Mouse (Mus musculus) kidney, embryonic 15.5 days (tissue): ENCODE results near the gene Fam189a2. TPM values are rescaled to one million over a fixed set of nuclear protein-coding genes. Genes with fewer than 3 reads are reported as not detected.

Experiments used
- ATAC-seq: fragments of 200-750 bp; cut with Nextera tagmentation; replicated peaks from 2 replicates; pipeline ENCODE4 v1.8.0; 2017; ENCODE audit warnings: moderate TSS enrichment; ENCODE audit not compliant: low FRiP score
- H3K27ac ChIP-seq: fragments of 300-500 bp; sonication (generic); 2 replicates; pipeline ENCODE4 v1.5.1; 2015; ENCODE audit warnings: mild to moderate bottlenecking, inconsistent platforms
- H3K27me3 ChIP-seq: fragments of 300-500 bp; sonication (generic); 2 replicates; pipeline ENCODE4 v1.6.1; 2015; ENCODE audit warnings: inconsistent platforms
- H3K36me3 ChIP-seq: fragments of 300-500 bp; sonication (generic); 2 replicates; pipeline ENCODE4 v1.6.1; 2015; ENCODE audit warnings: inconsistent platforms
- H3K4me1 ChIP-seq: fragments of 300-500 bp; sonication (generic); 2 replicates; pipeline ENCODE4 v1.6.1; 2015; ENCODE audit warnings: inconsistent platforms
- H3K4me2 ChIP-seq: fragments of 300-500 bp; sonication (generic); 2 replicates; pipeline ENCODE4 v1.6.1; 2015; ENCODE audit warnings: moderate library complexity, mild to moderate bottlenecking, inconsistent platforms
- H3K4me3 ChIP-seq: fragments of 300-500 bp; sonication (generic); replicated peaks from 2 replicates; pipeline ENCODE4 v1.5.1; 2015; ENCODE audit warnings: mild to moderate bottlenecking, inconsistent platforms
- H3K9ac ChIP-seq: fragments of 300-500 bp; sonication (generic); 2 replicates; pipeline ENCODE4 v1.6.1; 2015; ENCODE audit warnings: mild to moderate bottlenecking, inconsistent platforms
- H3K9me3 ChIP-seq: fragments of 300-500 bp; sonication (generic); replicated peaks from 2 replicates; pipeline ENCODE4 v1.6.1; 2016; ENCODE audit warnings: inconsistent platforms
- WGBS: fragments of 180-500 bp; shearing (Covaris S2); methylation state at CpG from one replicate; pipeline ENCODE4 v1.1.7; 2015; ENCODE audit warnings: mixed read lengths; 5-methylcytosine and 5-hydroxymethylcytosine counted together
- polyA plus RNA-seq: library from polyadenylated mRNA; unstranded; fragments of >200 nt; fragmentation: Nextera tagmentation; extraction: Ambion mirVana; gene quantifications from 2 replicates; pipeline ENCODE4 v1.2.1, GENCODE M21; 2015

Fam189a2 gene
- polyA plus RNA-seq, 1 experiment from 2014 or later = 1.5 TPM

GRCm38 (mm10) chr19:24024131-24024530, 6.7 kb downstream of the Fam189a2 start:
- H3K27me3 ChIP-seq = peaks cover 6% of the 10 kb centered on the region; the same call in 1 of the 2 replicates
- H3K36me3 ChIP-seq = no peaks in the 10 kb centered on the region
- H3K4me2 ChIP-seq = no peak overlapping the region
- 76% methylated on average over 9 of the region's 9 CpGs for WGBS
- H3K27ac ChIP-seq = no peak overlapping the region
- no peak for ATAC-seq
- H3K4me1 ChIP-seq = no peaks in the 10 kb centered on the region
- no peak overlapping the region for H3K4me3 ChIP-seq
- H3K9ac ChIP-seq = no peak overlapping the region
- H3K9me3 ChIP-seq = no peaks in the 10 kb centered on the region

GRCm38 (mm10) chr19:24023351-24023750, 7.5 kb downstream of the Fam189a2 start:
- WGBS = 86% methylated on average over 7 of the region's 7 CpGs
- H3K27ac ChIP-seq = no peak overlapping the region
- H3K4me3 ChIP-seq = no peak overlapping the region
- no peak for ATAC-seq
- H3K4me2 ChIP-seq = no peak overlapping the region
- no peaks in the 10 kb centered on the region for H3K36me3 ChIP-seq
- no peak overlapping the region for H3K9ac ChIP-seq
- H3K27me3 ChIP-seq = no peaks in the 10 kb centered on the region
- H3K4me1 ChIP-seq = no peaks in the 10 kb centered on the region
- no peaks in the 10 kb centered on the region for H3K9me3 ChIP-seq

- 73% methylated on average over 3 of the region's 3 CpGs for WGBS
- H3K9me3 ChIP-seq = no peaks in the 10 kb centered on the region
- H3K4me3 ChIP-seq = no peak overlapping the region
- H3K9ac ChIP-seq = no peak overlapping the region
- no peaks in the 10 kb centered on the region for H3K36me3 ChIP-seq
- no peak overlapping the region for H3K4me2 ChIP-seq
- H3K27me3 ChIP-seq = no peaks in the 10 kb centered on the region
- ATAC-seq = no peak
- H3K27ac ChIP-seq = no peak overlapping the region
- H3K4me1 ChIP-seq = peaks cover 4% of the 10 kb centered on the region
Measured at GRCm38 (mm10) chr19:24022771-24023170, 8.0 kb downstream of the Fam189a2 start.

GRCm38 (mm10) chr19:24022301-24022700, 8.5 kb downstream of the Fam189a2 start:
- no peaks in the 10 kb centered on the region for H3K9me3 ChIP-seq
- H3K4me1 ChIP-seq = peaks cover 9% of the 10 kb centered on the region
- no peak for ATAC-seq
- H3K9ac ChIP-seq = no peak overlapping the region
- H3K4me3 ChIP-seq = no peak overlapping the region
- no peak overlapping the region for H3K27ac ChIP-seq
- no peaks in the 10 kb centered on the region for H3K27me3 ChIP-seq
- WGBS = 90% methylated on average over 6 of the region's 6 CpGs
- no peaks in the 10 kb centered on the region for H3K36me3 ChIP-seq
- no peak overlapping the region for H3K4me2 ChIP-seq

GRCm38 (mm10) chr19:24020736-24021135, 10.1 kb downstream of the Fam189a2 start:
- ATAC-seq = no peak
- H3K4me3 ChIP-seq = no peak overlapping the region
- H3K4me1 ChIP-seq = peaks cover 16% of the 10 kb centered on the region
- no peaks in the 10 kb centered on the region for H3K36me3 ChIP-seq
- H3K9ac ChIP-seq = no peak overlapping the region
- no peak overlapping the region for H3K4me2 ChIP-seq
- H3K27me3 ChIP-seq = no peaks in the 10 kb centered on the region
- H3K9me3 ChIP-seq = no peaks in the 10 kb centered on the region
- WGBS = 77% methylated on average over 3 of the region's 3 CpGs
- no peak overlapping the region for H3K27ac ChIP-seq

GRCm38 (mm10) chr19:24019609-24020008, 11.2 kb downstream of the Fam189a2 start:
- no peak overlapping the region for H3K4me2 ChIP-seq
- ATAC-seq = no peak
- H3K36me3 ChIP-seq = no peaks in the 10 kb centered on the region
- no peaks in the 10 kb centered on the region for H3K9me3 ChIP-seq
- H3K27ac ChIP-seq = no peak overlapping the region
- H3K9ac ChIP-seq = no peak overlapping the region
- H3K27me3 ChIP-seq = no peaks in the 10 kb centered on the region
- peaks cover 16% of the 10 kb centered on the region for H3K4me1 ChIP-seq
- 90% methylated on average over 9 of the region's 9 CpGs for WGBS
- no peak overlapping the region for H3K4me3 ChIP-seq

- Histone ChIP-seq H3K4me3 (no peak overlapping the region), H3K4me2 (no peak overlapping the region)
Measured at GRCm38 (mm10) chr19:24018396-24018795, 12.4 kb downstream of the Fam189a2 start.

GRCm38 (mm10) chr19:24017892-24018291, 12.9 kb downstream of the Fam189a2 start:
- WGBS = 49% methylated on average over 3 of the region's 3 CpGs
- H3K9ac ChIP-seq = no peak overlapping the region
- peak overlapping the region; percentile 66 for H3K27ac ChIP-seq

More at GRCm38 (mm10) chr19:24018396-24018795, 12.4 kb downstream of the Fam189a2 start:
- WGBS = 76% methylated on average over 3 of the region's 3 CpGs
- Histone ChIP-seq H3K4me1 (peaks cover 16% of the 10 kb centered on the region), H3K9ac (no peak overlapping the region), H3K9me3 (no peaks in the 10 kb centered on the region), H3K27ac (no peak overlapping the region), H3K27me3 (no peaks in the 10 kb centered on the region), H3K36me3 (no peaks in the 10 kb centered on the region)
- ATAC-seq = no peak

GRCm38 (mm10) chr19:24017427-24017826, 13.4 kb downstream of the Fam189a2 start:
- Histone ChIP-seq H3K4me3 (no peak overlapping the region), H3K4me2 (no peak overlapping the region), H3K4me1 (peaks cover 21% of the 10 kb centered on the region), H3K27me3 (no peaks in the 10 kb centered on the region), H3K27ac (peak overlapping the region; percentile 66), H3K9ac (no peak overlapping the region), H3K9me3 (no peaks in the 10 kb centered on the region), H3K36me3 (no peaks in the 10 kb centered on the region)
- 9% methylated on average over 1 of the region's 1 CpGs for WGBS
- peak; percentile 60 for ATAC-seq

More at GRCm38 (mm10) chr19:24017892-24018291, 12.9 kb downstream of the Fam189a2 start:
- H3K4me1 ChIP-seq = peaks cover 21% of the 10 kb centered on the region
- ATAC-seq = no peak
- no peaks in the 10 kb centered on the region for H3K36me3 ChIP-seq
- no peak overlapping the region for H3K4me3 ChIP-seq
- no peak overlapping the region for H3K4me2 ChIP-seq
- H3K27me3 ChIP-seq = no peaks in the 10 kb centered on the region
- no peaks in the 10 kb centered on the region for H3K9me3 ChIP-seq

GRCm38 (mm10) chr19:24016706-24017386, 14.0 kb downstream of the Fam189a2 start:
- no peak overlapping the region for H3K4me3 ChIP-seq
- H3K9me3 ChIP-seq = no peaks in the 10 kb centered on the region
- 60% methylated on average over 3 of the region's 3 CpGs for WGBS
- no peaks in the 10 kb centered on the region for H3K36me3 ChIP-seq
- H3K9ac ChIP-seq = no peak overlapping the region
- ATAC-seq = peak; percentile 40
- no peak overlapping the region for H3K4me2 ChIP-seq
- H3K27me3 ChIP-seq = no peaks in the 10 kb centered on the region
- H3K4me1 ChIP-seq = peaks cover 21% of the 10 kb centered on the region
- peak overlapping the region; percentile 66 for H3K27ac ChIP-seq

- 61% methylated on average over 3 of the region's 3 CpGs for WGBS
- Histone ChIP-seq H3K9ac (no peak overlapping the region), H3K4me3 (no peak overlapping the region), H3K27me3 (no peaks in the 10 kb centered on the region), H3K36me3 (no peaks in the 10 kb centered on the region), H3K27ac (peak overlapping the region; percentile 55), H3K4me1 (peaks cover 21% of the 10 kb centered on the region), H3K9me3 (no peaks in the 10 kb centered on the region), H3K4me2 (no peak overlapping the region)
- ATAC-seq = peak; percentile 74; the same call in 1 of the 2 replicates
Measured at GRCm38 (mm10) chr19:24013241-24013640, 17.6 kb downstream of the Fam189a2 start.

GRCm38 (mm10) chr19:24012479-24012878, 18.3 kb downstream of the Fam189a2 start:
- ATAC-seq = no peak
- Histone ChIP-seq H3K4me3 (no peak overlapping the region), H3K9me3 (no peaks in the 10 kb centered on the region), H3K27ac (no peak overlapping the region), H3K9ac (no peak overlapping the region), H3K4me2 (no peak overlapping the region), H3K36me3 (no peaks in the 10 kb centered on the region), H3K4me1 (peaks cover 14% of the 10 kb centered on the region), H3K27me3 (no peaks in the 10 kb centered on the region)
- WGBS = 91% methylated on average over 8 of the region's 8 CpGs
